In the genomic region with DNA sequence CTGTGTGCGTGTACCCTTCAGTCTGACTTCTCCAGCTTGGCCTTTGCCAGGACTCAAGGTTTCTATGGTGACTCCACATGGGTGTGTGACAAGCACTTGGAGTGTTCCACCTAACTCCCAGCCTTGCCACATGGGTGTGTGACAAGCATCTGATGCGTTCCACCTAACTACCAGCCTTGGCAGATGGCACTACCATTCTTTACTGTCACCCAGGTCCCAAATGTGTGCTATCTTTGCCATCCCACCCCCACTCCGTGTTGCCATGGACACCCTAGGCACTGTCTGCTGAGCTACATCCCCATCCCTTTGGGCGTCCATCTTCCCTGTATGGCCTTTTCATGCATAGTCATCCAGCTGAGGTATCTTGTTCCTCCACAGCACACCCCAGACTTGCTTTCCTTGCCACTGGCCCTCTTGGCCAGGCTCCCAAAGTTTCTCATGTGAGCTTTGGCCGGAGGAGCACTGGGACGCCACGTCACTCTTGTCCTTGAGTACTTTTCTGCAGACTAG, we compare ENCODE assay signal across 9 mouse cellular contexts. TPM values are rescaled to one million over a fixed set of nuclear protein-coding genes. Genes with fewer than 3 reads are reported as not detected.
A peak's percentile ranks its signal among the peaks of the same experiment; 100 is the strongest.
DNase-seq lines count a peak whose midpoint lies in the region; ATAC-seq lines count a peak whose summit lies in the region.
"Had no signal": no experiment of that assay in that cellular context is flagged by ENCODE, and none has a peak within 500 bp of the region (broad histone marks: within the 10 kb centered on the region; RNA-seq: fewer than 3 reads in every experiment).

No protein-coding gene starts in this region.

- H3K27ac ChIP-seq in liver, embryonic 11.5 days (ENCODE audit: low read depth, low read length) = no peak overlapping the region

- no peak overlapping the region for H3K4me2 ChIP-seq in liver, embryonic 11.5 days

- H3K36me3 ChIP-seq in liver, embryonic 11.5 days (ENCODE audit: control insufficient read depth, insufficient read depth, low read length) = peaks cover 3% of the 10 kb centered on the region; the same call in 1 of the 2 replicates

- H3K4me3 ChIP-seq in liver, embryonic 11.5 days (ENCODE audit: low read depth, low read length) = no peak overlapping the region
- H3K4me3 ChIP-seq: myocyte had no signal

- intact Hi-C loops in heart, postnatal 25 days (cut with DNase I) = no loop called here

- H3K9me3 ChIP-seq in liver, embryonic 11.5 days (ENCODE audit: control insufficient read depth, low read length) = no peaks in the 10 kb centered on the region

- DNase-seq in heart, adult 11 months = peak; percentile 97
- DNase-seq in heart, postnatal 25 days (ENCODE audit: low spot score) = no peak
- DNase-seq in ovary, adult 18-20 months (ENCODE audit: low spot score) = peak; percentile 40
- no peak for DNase-seq in ovary, postnatal 14 days (ENCODE audit: low spot score)
- peak; percentile 74 to 83 for DNase-seq in kidney, postnatal 36 days
- DNase-seq in telencephalon, adult 2 months (ENCODE audit: low read depth, low spot score) = peak; percentile 65
- no peak for DNase-seq in liver, embryonic 11.5 days (ENCODE audit: low spot score)

- WGBS in liver, embryonic 11.5 days = 88% methylated on average over 7 of the region's 7 CpGs

- ATAC-seq in CD4-positive, CD25-positive, alpha-beta regulatory T cell, adult 4 months = no peak
- no peak for ATAC-seq in liver, embryonic 11.5 days (replicated peaks; ENCODE audit: low FRiP score)

- no peak overlapping the region for H3K9ac ChIP-seq in liver, embryonic 11.5 days (ENCODE audit: low read depth, low read length)

- H3K4me1 ChIP-seq in liver, embryonic 11.5 days (replicated peaks; ENCODE audit: control insufficient read depth, insufficient read depth, low read length) = peaks cover 34% of the 10 kb centered on the region

- H3K27me3 ChIP-seq in liver, embryonic 11.5 days (replicated peaks; ENCODE audit: control insufficient read depth, insufficient read depth, low read length) = no peaks in the 10 kb centered on the region

RNA-seq across cellular contexts. Expression of gene Spred2, which starts 23.5 kb away (rescaled TPM):
- 10 to 100 TPM; 20.5 to 28.4 TPM for total RNA-seq in heart, postnatal 25 days (2021)
- 1 to 10 TPM; 2.8 to 4.4 TPM for polyA plus RNA-seq in CD4-positive, CD25-positive, alpha-beta regulatory T cell, adult 4 months (2017; shearing (Covaris generic))
- polyA plus RNA-seq in liver, embryonic 11.5 days (2014; fragmentation: Nextera tagmentation; extraction: Ambion mirVana) = 4.8 and 5.0 TPM in 2 replicates

Comparison
In these comparisons a context has a peak if more than half of its experiments do, and no peak if none do; other contexts are left out.
1. DNase-seq: peak in heart, adult 11 months (single experiment), ovary, adult 18-20 months (single experiment), kidney, postnatal 36 days (2 of 2) and telencephalon, adult 2 months (single experiment); none in heart, postnatal 25 days (single experiment), ovary, postnatal 14 days (single experiment) and liver, embryonic 11.5 days (single experiment).